Mouse (Mus musculus) megakaryocyte, embryonic 14.5 days (primary cell): ENCODE measurements around the gene Lrrc8c. TPM values are rescaled to one million over a fixed set of nuclear protein-coding genes. Genes with fewer than 3 reads are reported as not detected.

Experiments used
- H3K27me3 ChIP-seq: replicated peaks from 2 replicates; pipeline ENCODE3; 2012; ENCODE audit warnings: inconsistent platforms
- H3K36me3 ChIP-seq: replicated peaks from 2 replicates; pipeline ENCODE3; 2012; ENCODE audit warnings: low read length, inconsistent platforms, mixed read lengths
- H3K4me1 ChIP-seq: 2 replicates; pipeline ENCODE4 v1.6.1; 2012; ENCODE audit warnings: inconsistent platforms
- H3K4me3 ChIP-seq: replicated peaks from 2 replicates; pipeline ENCODE3; 2012; ENCODE audit warnings: moderate library complexity, mild to moderate bottlenecking, inconsistent platforms
- H3K9me3 ChIP-seq: 2 replicates; pipeline ENCODE4 v1.6.1; 2012; ENCODE audit warnings: inconsistent platforms
- FLI1 ChIP-seq: IDR thresholded peaks from 2 replicates; pipeline ENCODE4 v1.6.1; 2012; ENCODE audit warnings: low read length, inconsistent platforms, mixed read lengths
- GATA1 ChIP-seq: IDR thresholded peaks from 3 replicates; pipeline ENCODE4 v1.6.1; 2012; ENCODE audit warnings: mixed read lengths, low read length, inconsistent platforms, borderline replicate concordance
- polyA plus RNA-seq: library from polyadenylated mRNA; stranded (reverse); fragments of >175 nt; gene quantifications from 2 replicates; pipeline ENCODE4 v1.2.3, GENCODE M21; 2012; ENCODE audit warnings: low replicate concordance; ENCODE audit not compliant: insufficient read depth

The Lrrc8c gene
- polyA plus RNA-seq, 1 experiment: 30.7 TPM

GRCm38 (mm10) chr5:105614000-105614399 is 94.8 kb downstream of the Lrrc8c start:
- TF ChIP-seq FLI1: no peak
- H3K9me3 ChIP-seq: no peaks in the 10 kb centered on the region

GRCm38 (mm10) chr5:105614682-105615434 is 95.7 kb downstream of the Lrrc8c start:
- Histone ChIP-seq H3K9me3 (no peaks in the 10 kb centered on the region), H3K36me3 (peaks cover 13% of the 10 kb centered on the region), H3K4me1 (peaks cover 36% of the 10 kb centered on the region), H3K4me3 (no peak overlapping the region), H3K27me3 (no peaks in the 10 kb centered on the region)
- TF ChIP-seq GATA1 (no peak), FLI1 (no peak)

More at GRCm38 (mm10) chr5:105614000-105614399, 94.8 kb downstream of the Lrrc8c start:
- peaks cover 21% of the 10 kb centered on the region for H3K36me3 ChIP-seq
- no peak overlapping the region for H3K4me3 ChIP-seq
- H3K27me3 ChIP-seq: no peaks in the 10 kb centered on the region
- H3K4me1 ChIP-seq: peaks cover 41% of the 10 kb centered on the region

GRCm38 (mm10) chr5:105615871-105616454 is 96.8 kb downstream of the Lrrc8c start:
- Histone ChIP-seq H3K36me3 (peaks cover 11% of the 10 kb centered on the region), H3K4me3 (no peak overlapping the region), H3K9me3 (no peaks in the 10 kb centered on the region), H3K4me1 (peaks cover 46% of the 10 kb centered on the region), H3K27me3 (no peaks in the 10 kb centered on the region)
- TF ChIP-seq GATA1: no peak
- TF ChIP-seq FLI1: no peak

GRCm38 (mm10) chr5:105616538-105616937 is 97.3 kb downstream of the Lrrc8c start:
- Histone ChIP-seq H3K4me3 (no peak overlapping the region), H3K27me3 (no peaks in the 10 kb centered on the region), H3K9me3 (no peaks in the 10 kb centered on the region), H3K36me3 (peaks cover 5% of the 10 kb centered on the region), H3K4me1 (peaks cover 51% of the 10 kb centered on the region)
- TF ChIP-seq FLI1 (no peak), GATA1 (no peak)

- H3K4me1 ChIP-seq: peaks cover 64% of the 10 kb centered on the region
- no peak overlapping the region for H3K4me3 ChIP-seq
- no peak for TF ChIP-seq FLI1
- no peaks in the 10 kb centered on the region for H3K27me3 ChIP-seq
- no peaks in the 10 kb centered on the region for H3K36me3 ChIP-seq
- H3K9me3 ChIP-seq: no peaks in the 10 kb centered on the region
These were observed 99.3 kb downstream of the Lrrc8c start for GRCm38 (mm10) chr5:105618510-105618909.

GRCm38 (mm10) chr5:105619666-105620065 is 100.5 kb downstream of the Lrrc8c start:
- no peaks in the 10 kb centered on the region for H3K9me3 ChIP-seq
- no peaks in the 10 kb centered on the region for H3K27me3 ChIP-seq
- no peaks in the 10 kb centered on the region for H3K36me3 ChIP-seq
- peaks cover 69% of the 10 kb centered on the region for H3K4me1 ChIP-seq
- no peak for TF ChIP-seq FLI1
- no peak for TF ChIP-seq GATA1
- no peak overlapping the region for H3K4me3 ChIP-seq

DNA sequence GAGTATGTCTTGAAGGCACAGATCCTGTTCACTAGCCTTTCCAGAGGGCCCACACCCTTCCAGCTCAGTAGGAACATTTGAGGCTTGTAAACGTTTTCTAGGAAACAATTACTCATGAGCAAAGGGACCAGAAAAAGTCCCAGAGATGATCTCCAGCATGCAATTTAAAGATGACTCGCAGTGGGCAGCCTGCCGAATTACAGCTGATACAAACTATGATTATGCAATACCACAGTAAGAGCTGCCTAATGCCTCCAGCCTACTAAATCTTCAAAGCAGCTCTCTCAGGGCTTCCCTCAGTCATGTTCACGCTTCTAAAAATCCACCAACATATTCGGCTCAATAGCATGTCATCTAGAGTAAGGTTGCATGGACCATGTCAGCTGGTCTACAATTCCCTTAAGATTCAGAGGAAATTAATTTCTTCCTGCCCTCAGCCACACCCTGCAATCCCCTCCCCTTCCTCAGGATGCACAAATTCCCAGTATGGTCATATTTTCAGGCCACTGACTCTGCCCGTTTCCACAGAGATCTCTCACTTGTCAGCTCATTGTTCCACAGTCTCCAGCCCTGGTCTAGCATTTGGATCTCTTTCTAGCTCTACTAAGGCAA is 101.4 kb downstream of the Lrrc8c start:
- Histone ChIP-seq H3K36me3 (no peaks in the 10 kb centered on the region), H3K4me1 (peaks cover 75% of the 10 kb centered on the region), H3K4me3 (peak overlapping the region; percentile 69), H3K9me3 (no peaks in the 10 kb centered on the region), H3K27me3 (no peaks in the 10 kb centered on the region)
- no peak for TF ChIP-seq GATA1
- TF ChIP-seq FLI1: no peak

GRCm38 (mm10) chr5:105623074-105623713 is 104.0 kb downstream of the Lrrc8c start:
- peaks cover 84% of the 10 kb centered on the region for H3K4me1 ChIP-seq
- H3K9me3 ChIP-seq: no peaks in the 10 kb centered on the region
- H3K36me3 ChIP-seq: no peaks in the 10 kb centered on the region
- H3K27me3 ChIP-seq: no peaks in the 10 kb centered on the region
- H3K4me3 ChIP-seq: no peak overlapping the region
- TF ChIP-seq GATA1 (no peak), FLI1 (no peak)

GRCm38 (mm10) chr5:105624257-105624656 is 105.1 kb downstream of the Lrrc8c start:
- no peak for TF ChIP-seq FLI1
- TF ChIP-seq GATA1: no peak
- no peaks in the 10 kb centered on the region for H3K36me3 ChIP-seq
- no peaks in the 10 kb centered on the region for H3K9me3 ChIP-seq
- no peaks in the 10 kb centered on the region for H3K27me3 ChIP-seq
- no peak overlapping the region for H3K4me3 ChIP-seq
- peaks cover 77% of the 10 kb centered on the region for H3K4me1 ChIP-seq
